Mouse (Mus musculus) forebrain, postnatal 0 days (tissue): ENCODE measurements at regions not wholly inside any gene's neighbourhood (a gene's known extent, or its start where the extent isn't known, plus 50 kb on each side); places are given as distances from the start of the nearest gene placed in this dataset.

ENCODE experiments used
- ATAC-seq: fragments of 200-750 bp; cut with Nextera tagmentation; 2 replicates; pipeline ENCODE4 v1.8.0; 2017; ENCODE audit warnings: mild to moderate bottlenecking, moderate library complexity
- DNase-seq: peaks from one replicate; pipeline ENCODE4 v3.0.0-alpha.2; 2015
- H3K27ac ChIP-seq: fragments of 300-500 bp; sonication (generic); 2 replicates; pipeline ENCODE4 v1.5.1; 2014; ENCODE audit warnings: low read depth, mild to moderate bottlenecking, antibody characterized with exemption, low read length, moderate library complexity, mixed read lengths
- H3K27me3 ChIP-seq: fragments of 300-500 bp; sonication (generic); 2 replicates; pipeline ENCODE4 v1.6.1; 2014; ENCODE audit warnings: mild to moderate bottlenecking, low read length, mixed read lengths; ENCODE audit not compliant: insufficient read depth
- H3K36me3 ChIP-seq: fragments of 300-500 bp; sonication (generic); 2 replicates; pipeline ENCODE4 v1.6.1; 2014; ENCODE audit warnings: mild to moderate bottlenecking, moderate library complexity; ENCODE audit not compliant: insufficient read depth
- H3K4me1 ChIP-seq: fragments of 300-500 bp; sonication (generic); 2 replicates; pipeline ENCODE4 v1.6.1; 2014; ENCODE audit warnings: antibody characterized with exemption; ENCODE audit not compliant: insufficient read depth
- H3K4me2 ChIP-seq: fragments of 300-500 bp; sonication (generic); 2 replicates; pipeline ENCODE4 v1.6.1; 2014; ENCODE audit warnings: low read depth, mild to moderate bottlenecking, moderate library complexity
- H3K4me3 ChIP-seq: fragments of 300-500 bp; sonication (generic); 2 replicates; pipeline ENCODE4 v1.5.1; 2014; ENCODE audit warnings: low read depth, low read length, mixed read lengths
- H3K9ac ChIP-seq: fragments of 300-500 bp; sonication (generic); 2 replicates; pipeline ENCODE4 v1.6.1; 2014; ENCODE audit warnings: mild to moderate bottlenecking
- H3K9me3 ChIP-seq: fragments of 300-500 bp; sonication (generic); 2 replicates; pipeline ENCODE4 v1.6.1; 2016; ENCODE audit warnings: low read length
- CTCF ChIP-seq: sonication (generic); IDR thresholded peaks from 2 replicates; pipeline ENCODE4 v1.5.1; 2016; ENCODE audit warnings: antibody characterized with exemption, control low read depth, low read depth
- WGBS: fragments of 180-500 bp; shearing (Covaris S2); extraction: QIAGEN DNeasy Blood & Tissue Kit; methylation state at CpG from one replicate; pipeline ENCODE4 v1.1.7; 2014; 5-methylcytosine and 5-hydroxymethylcytosine counted together

- no peak overlapping the region for H3K9ac ChIP-seq
- H3K4me1 ChIP-seq, result no peaks in the 10 kb centered on the region
- DNase-seq (peak; percentile 78), ATAC-seq (peak; percentile 79)
- 0 out of 2 replicates have a peak overlapping the region, but pooled peaks have one; percentile 5 for H3K4me2 ChIP-seq
- no peaks in the 10 kb centered on the region for H3K36me3 ChIP-seq
- WGBS, result 35% methylated on average over 10 of the region's 10 CpGs
- TF ChIP-seq CTCF, result no peak
- H3K9me3 ChIP-seq, result no peaks in the 10 kb centered on the region
- no peak overlapping the region for H3K4me3 ChIP-seq
- H3K27me3 ChIP-seq, result no peaks in the 10 kb centered on the region
- peak overlapping the region; percentile 72 for H3K27ac ChIP-seq
These were observed 72.8 kb upstream of the 4933412E24Rik start for GRCm38 (mm10) chr15:60088964-60089899.
